Mouse (Mus musculus): Measurements from ENCODE around the gene Rnf216.

DNA sequence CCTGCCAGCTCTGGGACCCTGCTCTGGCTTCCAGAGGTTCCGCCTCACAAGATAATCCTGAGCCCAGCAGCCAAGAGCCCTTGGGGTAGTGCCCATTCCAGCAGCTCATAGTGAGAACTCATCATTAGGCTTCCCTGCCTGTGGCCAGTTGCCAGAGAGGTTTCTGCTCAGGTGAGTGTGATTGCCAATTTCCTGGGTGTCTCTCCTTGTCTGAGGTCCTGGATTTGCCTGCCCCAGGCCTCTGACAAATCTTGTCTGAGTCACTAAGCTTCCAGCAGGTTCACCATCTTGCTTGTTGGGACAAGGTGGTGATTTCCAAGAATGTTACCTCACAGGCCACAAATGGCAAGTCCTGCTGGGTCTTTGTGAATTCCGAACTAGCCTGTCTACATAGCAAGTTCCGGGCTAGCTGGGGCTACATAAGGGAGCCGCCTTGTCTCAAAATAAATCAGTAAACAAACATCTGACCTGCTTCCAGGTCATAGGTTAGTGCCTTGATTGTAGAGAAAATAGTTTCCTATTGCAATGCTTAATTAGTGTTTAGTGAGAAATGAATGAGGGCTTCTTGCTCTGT is 12.1 kb upstream of the Rnf216 start:
- TF ChIP-seq CTCF (IDR thresholded peaks at IDR 0.05; ENCODE audit: control insufficient read depth, insufficient read depth, insufficient replicate concordance, low read depth, low read length) (no peak), POLR2A (IDR thresholded peaks at IDR 0.05; ENCODE audit: control insufficient read depth, low read depth, low read length) (no peak)
